Mouse (Mus musculus) liver, postnatal 0 days (tissue): ENCODE measurements around the gene Lmnb2.

Experiments
- CTCF ChIP-seq: sonication (generic); IDR thresholded peaks from 2 replicates; pipeline ENCODE4 v1.5.1; 2016; ENCODE audit warnings: antibody characterized with exemption, low read depth
- EP300 ChIP-seq: IDR thresholded peaks from 2 replicates; pipeline ENCODE4 v1.6.1; 2016; ENCODE audit warnings: antibody characterized with exemption, low read depth, mild to moderate bottlenecking

DNA sequence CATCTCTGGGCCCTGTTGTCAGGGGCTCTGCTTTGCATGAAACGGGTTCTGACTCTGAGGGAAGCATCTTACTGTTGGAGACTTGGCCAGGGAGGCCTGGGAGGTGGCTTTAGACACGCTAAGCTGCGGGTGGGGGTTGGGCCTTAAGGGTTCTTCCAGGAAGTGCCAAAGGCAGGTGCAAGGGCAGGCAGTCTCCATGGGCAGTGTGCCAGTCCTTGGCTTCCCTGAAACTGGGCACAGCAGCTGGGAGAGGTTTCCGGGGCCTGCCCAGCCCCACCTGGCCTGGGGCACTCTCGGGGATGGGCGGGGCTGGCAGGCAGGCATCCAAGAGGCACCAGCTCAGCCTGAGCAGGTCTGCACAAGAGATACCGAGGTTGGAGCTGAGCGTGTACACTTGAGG lies 19.6 kb upstream of the Lmnb2 start:
- TF ChIP-seq CTCF: no peak
- TF ChIP-seq EP300: no peak
